21 mouse cellular contexts compared by ENCODE assay signal in genomic region chr13:48284918-48285693, GRCm38 (mm10). TPM values are rescaled to one million over a fixed set of nuclear protein-coding genes. Genes with fewer than 3 reads are reported as not detected.
DNase-seq lines count a peak whose midpoint lies in the region; ATAC-seq and TF ChIP-seq lines count a peak whose summit lies in the region.
"Had no signal": no experiment of that assay in that cellular context is flagged by ENCODE, and none has a peak within 500 bp of the region (broad histone marks: within the 10 kb centered on the region; RNA-seq: fewer than 3 reads in every experiment).

No protein-coding gene starts in this region.

- no peak overlapping the region for H3K9ac ChIP-seq in midbrain, embryonic 14.5 days (replicated peaks; ENCODE audit: low read length)
- H3K9ac ChIP-seq: embryonic facial prominence, embryonic 15.5 days; heart, embryonic 13.5 days had no signal

- H3K36me3 ChIP-seq in midbrain, embryonic 14.5 days (ENCODE audit: control insufficient read depth, insufficient read depth, low read length): no peaks in the 10 kb centered on the region
- H3K36me3 ChIP-seq in midbrain, embryonic 10.5 days: no peaks in the 10 kb centered on the region
- H3K36me3 ChIP-seq: embryonic facial prominence, embryonic 15.5 days; heart, embryonic 13.5 days had no signal

- TF ChIP-seq CTCF in brain, embryonic 14.5 days (IDR thresholded peaks at IDR 0.05; ENCODE audit: borderline replicate concordance, extremely low read depth, insufficient read depth, insufficient read length): no peak

- WGBS in midbrain, embryonic 14.5 days: 69% methylated on average over 9 of the region's 9 CpGs
- 92% methylated on average over 9 of the region's 9 CpGs for WGBS in midbrain, embryonic 10.5 days

- peaks cover 29% of the 10 kb centered on the region for H3K4me1 ChIP-seq in midbrain, embryonic 14.5 days (ENCODE audit: control insufficient read depth, insufficient read depth, low read length)
- no peaks in the 10 kb centered on the region for H3K4me1 ChIP-seq in midbrain, embryonic 10.5 days

- H3K27me3 ChIP-seq in midbrain, embryonic 14.5 days (ENCODE audit: control insufficient read depth, insufficient read depth, low read length): no peaks in the 10 kb centered on the region
- no peaks in the 10 kb centered on the region for H3K27me3 ChIP-seq in midbrain, embryonic 10.5 days (ENCODE audit: low read depth, poor library complexity, severe bottlenecking)
- H3K27me3 ChIP-seq: embryonic facial prominence, embryonic 15.5 days; heart, embryonic 13.5 days had no signal

- no peak for TF ChIP-seq POLR2A in brain, embryonic 14.5 days (IDR thresholded peaks at IDR 0.05; ENCODE audit: borderline replicate concordance, extremely low read depth, insufficient read depth, insufficient read length, poor library complexity, severe bottlenecking)

- peak; percentile 7 for DNase-seq in heart, adult 11 months
- no peak for DNase-seq in heart, postnatal 14 days
- DNase-seq in midbrain, embryonic 14.5 days: peak; percentile 38
- no peak for DNase-seq in midbrain, embryonic 10.5 days (ENCODE audit: low spot score)
- peak; percentile 56 for DNase-seq in brain, embryonic 14.5 days (ENCODE audit: low read depth)
- peak; percentile 45 for DNase-seq in retina, embryonic 14.5 days (ENCODE audit: low spot score)
- no peak for DNase-seq in adrenal gland, postnatal 10 days
- DNase-seq in kidney, postnatal 25 days: no peak
- DNase-seq: adrenal gland, adult 8-10 months; cerebellum, adult 11-12 months; cerebellum, adult 9-10 months; cerebellum, postnatal 25 days; gastrocnemius, adult 2 months; gastrocnemius, postnatal 25 days; heart, postnatal 4 days had no signal

- intact Hi-C loops in heart, postnatal 14 days (cut with DNase I): no loop called here

- no peak for ATAC-seq in midbrain, embryonic 14.5 days (ENCODE audit: low FRiP score, low TSS enrichment)
- ATAC-seq: hindbrain, embryonic 16.5 days; inflammation-experienced regulatory T-cells, adult 6 months had no signal

- no peak overlapping the region for H3K4me3 ChIP-seq in midbrain, embryonic 14.5 days (replicated peaks; ENCODE audit: low read depth, low read length)
- H3K4me3 ChIP-seq in midbrain, embryonic 10.5 days: no peak overlapping the region
- H3K4me3 ChIP-seq: embryonic facial prominence, embryonic 15.5 days; erythroblast, embryonic 14.5 days; gastrocnemius, adult 2 months; heart, embryonic 13.5 days had no signal

- peak overlapping the region; percentile 46; the same call in 1 of the 2 replicates for H3K27ac ChIP-seq in midbrain, embryonic 14.5 days (replicated peaks; ENCODE audit: low read depth, low read length)
- no peak overlapping the region for H3K27ac ChIP-seq in midbrain, embryonic 10.5 days (replicated peaks)
- H3K27ac ChIP-seq: embryonic facial prominence, embryonic 15.5 days; gastrocnemius, adult 2 months; heart, embryonic 13.5 days had no signal

- H3K9me3 ChIP-seq in midbrain, embryonic 14.5 days (ENCODE audit: control insufficient read depth, low read length): no peaks in the 10 kb centered on the region
- H3K9me3 ChIP-seq in midbrain, embryonic 10.5 days (replicated peaks): no peaks in the 10 kb centered on the region
- H3K9me3 ChIP-seq: embryonic facial prominence, embryonic 15.5 days; heart, embryonic 13.5 days had no signal

- no peak overlapping the region for H3K4me2 ChIP-seq in midbrain, embryonic 14.5 days (ENCODE audit: low read length)
- H3K4me2 ChIP-seq: embryonic facial prominence, embryonic 15.5 days; heart, embryonic 13.5 days had no signal

RNA-seq across cellular contexts. Expression of gene Id4, which starts 24.1 kb away (rescaled TPM):
- 1 to 10 TPM; 1.1 to 1.8 TPM for total RNA-seq in heart, postnatal 14 days (2021)
- polyA plus RNA-seq in midbrain, embryonic 14.5 days (2014; fragmentation: Nextera tagmentation; extraction: Ambion mirVana): 149 and 156 TPM in 2 replicates
- polyA plus RNA-seq in midbrain, embryonic 10.5 days (2016; fragmentation: Nextera tagmentation; extraction: Ambion mirVana): 21.7 and 40.0 TPM in 2 replicates
- polyA plus RNA-seq in brain, embryonic 14.5 days (2012; rRNA removed): 122 and 123 TPM in 2 replicates
- 1 to 10 TPM; 5.0 to 5.3 TPM for total RNA-seq in adrenal gland, postnatal 10 days (2021)
- total RNA-seq: granulocyte monocyte progenitor cell, adult 5-6 weeks had no signal
- polyA plus RNA-seq: inflammation-experienced regulatory T-cells, adult 6 months had no signal

Comparison
In these comparisons a context has a peak if more than half of its experiments do, and no peak if none do; other contexts are left out.
1. DNase-seq: peak in heart, adult 11 months (single experiment), midbrain, embryonic 14.5 days (single experiment), brain, embryonic 14.5 days (single experiment) and retina, embryonic 14.5 days (single experiment); none in heart, postnatal 14 days (0 of 2), midbrain, embryonic 10.5 days (single experiment), adrenal gland, postnatal 10 days (single experiment) and kidney, postnatal 25 days (0 of 2).